Mouse (Mus musculus): ENCODE results near the gene Elobl.

- TF ChIP-seq POLR2A (IDR thresholded peaks at IDR 0.05; ENCODE audit: insufficient read length, low read depth): no peak
- no peak for TF ChIP-seq TCF12 (IDR thresholded peaks at IDR 0.05; ENCODE audit: insufficient read depth, poor library complexity, severe bottlenecking)
- TF ChIP-seq CEBPB (IDR thresholded peaks at IDR 0.05; ENCODE audit: insufficient read depth, poor library complexity, severe bottlenecking): no peak
- no peak for TF ChIP-seq REST (IDR thresholded peaks at IDR 0.05; ENCODE audit: insufficient read depth, insufficient read length)
- TF ChIP-seq MYOG (IDR thresholded peaks at IDR 0.05; ENCODE audit: control insufficient read depth in 1 of 3, insufficient read depth in 1 of 3, insufficient read length in 2 of 3, low read depth in 2 of 3): no peak
- TF ChIP-seq USF1 (IDR thresholded peaks at IDR 0.05; ENCODE audit: low read depth): no peak
- no peak for TF ChIP-seq E2F4 (IDR thresholded peaks at IDR 0.05; ENCODE audit: insufficient read depth)
- no peak for TF ChIP-seq MYOD1 (IDR thresholded peaks at IDR 0.05; ENCODE audit: control insufficient read depth in 1 of 3, insufficient read length in 2 of 3, low read depth in 2 of 3)
These were observed 28.9 kb upstream of the Elobl start for GRCm38 (mm10) chr11:88995616-88996015.
